Mouse (Mus musculus) adrenal gland, adult 2 months (tissue): ENCODE measurements around the gene Cct5. TPM values are rescaled to one million over a fixed set of nuclear protein-coding genes. Genes with fewer than 3 reads are reported as not detected.

Experiments used
- DNase-seq: peaks from one replicate; pipeline ENCODE4 v3.0.0; 2021
- long read RNA-seq: library from polyadenylated mRNA; stranded (forward); transcript quantifications from one replicate; pipeline ENCODE4 v2.0.0, GENCODE M21; 2021
- polyA plus RNA-seq: library from polyadenylated mRNA; depleted of rRNA; stranded (reverse); fragments of >200 nt; gene quantifications from 2 replicates; pipeline ENCODE4 v1.2.3, GENCODE M21; 2012; rRNA removed
- total RNA-seq, 2 experiments: library from RNA; stranded (reverse); gene quantifications; 2 replicates each; pipeline ENCODE4 v1.2.3; 2021

Cct5 gene
- total RNA-seq (100 to 1,000 TPM; 318 to 321 TPM), polyA plus RNA-seq (41.6 and 49.5 TPM in 2 replicates)
- long read RNA-seq, transcript Cct5-201 (11 exons, 1,853 nt), result major isoform, 357 of 382 reads
- long read RNA-seq, partial matches to known transcripts, result 8 of 382 reads
- long read RNA-seq, other reads (novel, unspliced or antisense), result 13 of 382 reads

GRCm38 (mm10) chr15:31601646-31602374 is at the start of gene Cct5, which contains the start of gene Fam173b:
Gene Cct5, minus strand, starts transcription at chr15:31601804.
Gene Fam173b, plus strand, starts transcription at chr15:31601852.
- DNase-seq, result peak; percentile 98

GRCm38 (mm10) chr15:31650821-31651220 is 49.2 kb upstream of the Cct5 start:
- no peak for DNase-seq

- no peak for DNase-seq
Measured at GRCm38 (mm10) chr15:31649691-31650090, 48.1 kb upstream of the Cct5 start.

- no peak for DNase-seq
Measured at GRCm38 (mm10) chr15:31647851-31648569, 46.4 kb upstream of the Cct5 start.

GRCm38 (mm10) chr15:31647225-31647624 is 45.6 kb upstream of the Cct5 start:
- DNase-seq, result no peak

- DNase-seq, result peak; percentile 89
Measured at GRCm38 (mm10) chr15:31636091-31636595, 34.5 kb upstream of the Cct5 start.

GRCm38 (mm10) chr15:31634582-31634981 is 33.0 kb upstream of the Cct5 start:
- no peak for DNase-seq

GRCm38 (mm10) chr15:31632478-31632877 is 30.9 kb upstream of the Cct5 start:
- peak; percentile 63 for DNase-seq

- DNase-seq, result no peak
Measured at GRCm38 (mm10) chr15:31631396-31631858, 29.8 kb upstream of the Cct5 start.

GRCm38 (mm10) chr15:31629556-31629955 is 28.0 kb upstream of the Cct5 start:
- peak; percentile 54 for DNase-seq

- DNase-seq, result no peak
Measured at GRCm38 (mm10) chr15:31628180-31628579, 26.6 kb upstream of the Cct5 start.

- no peak for DNase-seq
Measured at GRCm38 (mm10) chr15:31627277-31628154, 25.9 kb upstream of the Cct5 start.

- DNase-seq, result no peak
Measured at GRCm38 (mm10) chr15:31619521-31619920, 17.9 kb upstream of the Cct5 start.

GRCm38 (mm10) chr15:31617261-31617660 is 15.7 kb upstream of the Cct5 start:
- no peak for DNase-seq

- DNase-seq, result peak; percentile 46
Measured at GRCm38 (mm10) chr15:31614666-31615065, 13.1 kb upstream of the Cct5 start.

- DNase-seq, result no peak
Measured at GRCm38 (mm10) chr15:31613826-31614453, 12.3 kb upstream of the Cct5 start.

GRCm38 (mm10) chr15:31611976-31612375 is 10.4 kb upstream of the Cct5 start:
- peak; percentile 49 for DNase-seq

- DNase-seq, result peak; percentile 81
Measured at GRCm38 (mm10) chr15:31611027-31611426, 9.4 kb upstream of the Cct5 start.

- DNase-seq, result no peak
Measured at GRCm38 (mm10) chr15:31606821-31607220, 5.2 kb upstream of the Cct5 start.

GRCm38 (mm10) chr15:31603113-31603512 is 1.5 kb upstream of the Cct5 start:
- DNase-seq, result no peak

GRCm38 (mm10) chr15:31602426-31602825 is 822 bp upstream of the Cct5 start:
- peak; percentile 53 for DNase-seq
